Mouse (Mus musculus): ENCODE results near the gene Sept12. TPM values are rescaled to one million over a fixed set of nuclear protein-coding genes. Genes with fewer than 3 reads are reported as not detected.

Gene Sept12
- polyA plus RNA-seq, 1 experiment from 2014 or later: not detected

- 22% methylated on average over 13 of the region's 13 CpGs for WGBS
- H3K4me3 ChIP-seq (ENCODE audit: low read length): peak overlapping the region; percentile 94
- peak overlapping the region; percentile 89 for H3K4me2 ChIP-seq (ENCODE audit: low read depth, low read length)
- H3K27me3 ChIP-seq (replicated peaks; ENCODE audit: control insufficient read depth, insufficient read depth, low read length): no peaks in the 10 kb centered on the region
- H3K4me1 ChIP-seq (ENCODE audit: control insufficient read depth, insufficient read depth, low read length): peaks cover 16% of the 10 kb centered on the region
- H3K9me3 ChIP-seq (ENCODE audit: control insufficient read depth, low read length): no peaks in the 10 kb centered on the region
- H3K27ac ChIP-seq (ENCODE audit: low read length): peak overlapping the region; percentile 70
- peak overlapping the region; percentile 91 for H3K9ac ChIP-seq (ENCODE audit: low read depth, low read length)
- no peaks in the 10 kb centered on the region for H3K36me3 ChIP-seq (ENCODE audit: control insufficient read depth, insufficient read depth, low read length)
- peak; percentile 13 for ATAC-seq
These were observed 32.8 kb downstream of the Sept12 start for GRCm38 (mm10) chr16:4964731-4965391.

DNA sequence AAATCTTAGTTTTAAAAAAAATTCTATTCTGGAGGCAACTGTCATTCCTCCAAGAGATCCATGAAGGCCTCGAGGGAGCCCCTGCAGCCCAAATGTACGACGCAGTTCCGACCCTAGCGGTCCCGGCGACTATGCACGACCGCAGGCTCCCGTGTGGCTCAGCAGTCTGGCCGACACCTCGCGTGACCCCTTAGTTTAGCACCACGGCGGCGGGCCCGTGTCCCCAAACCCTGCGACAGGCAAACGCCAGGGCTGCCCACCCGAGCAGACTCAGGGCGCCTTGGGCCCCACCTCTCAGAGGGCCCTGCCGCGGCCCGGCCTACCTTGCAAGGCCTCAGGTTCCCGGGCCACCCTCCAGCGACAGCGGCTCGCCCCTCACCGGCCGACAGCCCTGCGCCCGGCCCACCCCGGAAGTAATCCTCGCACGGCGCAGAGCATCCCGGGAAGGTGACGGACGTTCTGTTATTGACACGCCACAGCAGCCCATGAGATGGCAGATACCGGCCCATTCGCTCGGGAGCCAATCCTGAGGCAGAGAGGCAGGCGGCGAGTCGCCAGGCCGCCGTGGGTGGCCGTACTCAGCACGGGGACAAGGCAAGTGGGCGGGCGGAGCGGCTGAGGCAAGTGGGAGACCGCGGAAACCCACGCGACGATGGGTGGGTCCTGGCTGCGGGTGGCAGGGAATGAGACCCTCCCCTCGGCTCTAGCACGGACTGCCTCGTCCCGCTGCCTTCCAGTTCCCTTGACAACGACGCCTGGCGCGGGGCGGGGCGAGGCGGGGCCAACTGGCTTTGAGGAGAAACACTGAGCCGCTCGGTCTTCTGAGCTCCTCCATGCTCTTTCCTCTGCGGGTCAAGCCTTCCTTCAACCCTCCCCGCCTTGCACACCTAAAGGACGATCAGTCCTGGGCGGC is 33.6 kb downstream of the Sept12 start, which contains the start of gene Anks3:
TSS of gene Anks3 (minus strand) at position 409 of the 913 bp plus-strand sequence.
- Histone ChIP-seq H3K4me2 (ENCODE audit: low read depth, low read length) (peak within 1 kb of the TSS; percentile 89), H3K36me3 (ENCODE audit: control insufficient read depth, insufficient read depth, low read length) (no peaks in the 10 kb centered on the region), H3K4me1 (ENCODE audit: control insufficient read depth, insufficient read depth, low read length) (peaks cover 16% of the 10 kb centered on the region), H3K27ac (ENCODE audit: low read length) (peak within 1 kb of the TSS; percentile 70), H3K27me3 (replicated peaks; ENCODE audit: control insufficient read depth, insufficient read depth, low read length) (no peaks in the 10 kb centered on the region), H3K4me3 (ENCODE audit: low read length) (peak within 1 kb of the TSS; percentile 94), H3K9ac (ENCODE audit: low read depth, low read length) (peak within 1 kb of the TSS; percentile 91), H3K9me3 (ENCODE audit: control insufficient read depth, low read length) (no peaks in the 10 kb centered on the region)
- WGBS: under 1% methylated on average over 74 of the region's 76 CpGs
- peak; percentile 99 for ATAC-seq

GRCm38 (mm10) chr16:4963346-4963745 is 34.3 kb downstream of the Sept12 start:
- Histone ChIP-seq H3K36me3 (ENCODE audit: control insufficient read depth, insufficient read depth, low read length) (no peaks in the 10 kb centered on the region), H3K9ac (ENCODE audit: low read depth, low read length) (peak overlapping the region; percentile 91), H3K4me3 (ENCODE audit: low read length) (peak overlapping the region; percentile 94), H3K27ac (ENCODE audit: low read length) (no peak overlapping the region), H3K9me3 (ENCODE audit: control insufficient read depth, low read length) (no peaks in the 10 kb centered on the region), H3K27me3 (replicated peaks; ENCODE audit: control insufficient read depth, insufficient read depth, low read length) (no peaks in the 10 kb centered on the region), H3K4me2 (ENCODE audit: low read depth, low read length) (peak overlapping the region; percentile 89), H3K4me1 (ENCODE audit: control insufficient read depth, insufficient read depth, low read length) (peaks cover 16% of the 10 kb centered on the region)
- 38% methylated on average over 9 of the region's 9 CpGs for WGBS
- no peak for ATAC-seq

- H3K9ac ChIP-seq (ENCODE audit: low read depth, low read length): no peak overlapping the region
- H3K4me2 ChIP-seq (ENCODE audit: low read depth, low read length): no peak overlapping the region
- H3K27me3 ChIP-seq (replicated peaks; ENCODE audit: control insufficient read depth, insufficient read depth, low read length): no peaks in the 10 kb centered on the region
- no peak overlapping the region for H3K27ac ChIP-seq (ENCODE audit: low read length)
- ATAC-seq: no peak
- no peaks in the 10 kb centered on the region for H3K36me3 ChIP-seq (ENCODE audit: control insufficient read depth, insufficient read depth, low read length)
- peaks cover 16% of the 10 kb centered on the region for H3K4me1 ChIP-seq (ENCODE audit: control insufficient read depth, insufficient read depth, low read length)
- H3K4me3 ChIP-seq (ENCODE audit: low read length): no peak overlapping the region
- no peaks in the 10 kb centered on the region for H3K9me3 ChIP-seq (ENCODE audit: control insufficient read depth, low read length)
- WGBS: 80% methylated on average over 8 of the region's 8 CpGs
These were observed 37.4 kb downstream of the Sept12 start for GRCm38 (mm10) chr16:4960260-4960659.

DNA sequence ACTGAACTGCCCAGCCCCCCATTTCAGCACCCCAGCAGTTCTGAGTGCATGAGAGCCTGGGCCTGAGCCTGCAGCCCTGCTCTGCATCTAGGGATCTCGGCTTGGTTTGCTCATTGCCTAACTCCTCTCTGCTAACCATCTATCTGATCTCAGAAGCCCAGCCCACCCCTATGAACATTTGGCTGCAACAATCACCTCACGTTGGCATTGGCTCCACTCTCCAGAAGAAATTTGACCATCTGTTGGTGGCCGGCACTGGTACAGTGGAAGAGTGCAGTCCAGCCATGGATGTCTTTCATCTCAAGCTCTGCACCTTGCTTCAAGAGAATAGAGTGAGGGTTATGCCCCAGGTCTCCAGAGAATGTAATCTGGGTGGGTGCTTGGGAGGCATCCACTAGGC is 40.2 kb downstream of the Sept12 start:
- H3K36me3 ChIP-seq (ENCODE audit: control insufficient read depth, insufficient read depth, low read length): peaks cover 4% of the 10 kb centered on the region
- no peaks in the 10 kb centered on the region for H3K9me3 ChIP-seq (ENCODE audit: control insufficient read depth, low read length)
- no peak overlapping the region for H3K9ac ChIP-seq (ENCODE audit: low read depth, low read length)
- no peak for ATAC-seq
- 82% methylated on average over 3 of the region's 3 CpGs for WGBS
- H3K4me2 ChIP-seq (ENCODE audit: low read depth, low read length): no peak overlapping the region
- no peak overlapping the region for H3K27ac ChIP-seq (ENCODE audit: low read length)
- peaks cover 4% of the 10 kb centered on the region; the same call in 1 of the 2 replicates for H3K4me1 ChIP-seq (ENCODE audit: control insufficient read depth, insufficient read depth, low read length)
- no peak overlapping the region for H3K4me3 ChIP-seq (ENCODE audit: low read length)
- no peaks in the 10 kb centered on the region for H3K27me3 ChIP-seq (replicated peaks; ENCODE audit: control insufficient read depth, insufficient read depth, low read length)

- 92% methylated on average over 3 of the region's 3 CpGs for WGBS
- peaks cover 7% of the 10 kb centered on the region for H3K36me3 ChIP-seq (ENCODE audit: control insufficient read depth, insufficient read depth, low read length)
- H3K4me2 ChIP-seq (ENCODE audit: low read depth, low read length): no peak overlapping the region
- H3K27me3 ChIP-seq (replicated peaks; ENCODE audit: control insufficient read depth, insufficient read depth, low read length): no peaks in the 10 kb centered on the region
- no peak overlapping the region for H3K4me3 ChIP-seq (ENCODE audit: low read length)
- no peak for ATAC-seq
- no peaks in the 10 kb centered on the region for H3K9me3 ChIP-seq (ENCODE audit: control insufficient read depth, low read length)
- no peaks in the 10 kb centered on the region for H3K4me1 ChIP-seq (ENCODE audit: control insufficient read depth, insufficient read depth, low read length)
- no peak overlapping the region for H3K27ac ChIP-seq (ENCODE audit: low read length)
- H3K9ac ChIP-seq (ENCODE audit: low read depth, low read length): no peak overlapping the region
These were observed 41.0 kb downstream of the Sept12 start for GRCm38 (mm10) chr16:4956609-4957008.

GRCm38 (mm10) chr16:4947378-4947777 is 50.3 kb downstream of the Sept12 start:
- no peak overlapping the region for H3K4me3 ChIP-seq (ENCODE audit: low read length)
- no peak for ATAC-seq
- H3K4me2 ChIP-seq (ENCODE audit: low read depth, low read length): no peak overlapping the region
- H3K9ac ChIP-seq (ENCODE audit: low read depth, low read length): no peak overlapping the region
- H3K9me3 ChIP-seq (ENCODE audit: control insufficient read depth, low read length): no peaks in the 10 kb centered on the region
- 78% methylated on average over 4 of the region's 4 CpGs for WGBS
- H3K36me3 ChIP-seq (ENCODE audit: control insufficient read depth, insufficient read depth, low read length): peaks cover 15% of the 10 kb centered on the region
- H3K27me3 ChIP-seq (replicated peaks; ENCODE audit: control insufficient read depth, insufficient read depth, low read length): no peaks in the 10 kb centered on the region
- no peaks in the 10 kb centered on the region for H3K4me1 ChIP-seq (ENCODE audit: control insufficient read depth, insufficient read depth, low read length)
- no peak overlapping the region for H3K27ac ChIP-seq (ENCODE audit: low read length)

DNA sequence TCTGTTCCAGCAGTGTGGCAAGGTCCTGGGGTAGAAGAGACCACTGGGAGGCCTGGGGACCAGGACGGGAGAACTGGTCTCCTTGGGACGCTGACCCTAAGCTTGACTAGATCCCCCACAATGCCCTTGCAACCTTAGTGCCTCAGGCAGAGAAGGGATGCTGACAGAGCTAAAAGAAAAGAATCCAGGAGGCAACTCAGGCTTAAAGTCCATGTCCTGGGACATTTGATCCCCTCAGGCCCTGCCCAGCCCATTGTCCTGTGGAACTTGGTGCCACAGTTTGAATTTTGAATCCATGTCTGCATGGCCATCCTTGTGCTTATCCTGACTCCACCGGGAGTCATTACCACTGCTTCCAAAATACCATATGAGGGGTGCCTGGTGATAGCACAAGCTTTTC is 51.5 kb downstream of the Sept12 start:
- WGBS: 90% methylated on average over 3 of the region's 3 CpGs
- H3K4me2 ChIP-seq (ENCODE audit: low read depth, low read length): no peak overlapping the region
- H3K9me3 ChIP-seq (ENCODE audit: control insufficient read depth, low read length): no peaks in the 10 kb centered on the region
- H3K4me3 ChIP-seq (ENCODE audit: low read length): no peak overlapping the region
- no peak overlapping the region for H3K27ac ChIP-seq (ENCODE audit: low read length)
- no peaks in the 10 kb centered on the region for H3K4me1 ChIP-seq (ENCODE audit: control insufficient read depth, insufficient read depth, low read length)
- H3K27me3 ChIP-seq (replicated peaks; ENCODE audit: control insufficient read depth, insufficient read depth, low read length): no peaks in the 10 kb centered on the region
- ATAC-seq: no peak
- peaks cover 12% of the 10 kb centered on the region for H3K36me3 ChIP-seq (ENCODE audit: control insufficient read depth, insufficient read depth, low read length)
- H3K9ac ChIP-seq (ENCODE audit: low read depth, low read length): no peak overlapping the region

- no peak overlapping the region for H3K27ac ChIP-seq (ENCODE audit: low read length)
- no peak for ATAC-seq
- no peaks in the 10 kb centered on the region for H3K4me1 ChIP-seq (ENCODE audit: control insufficient read depth, insufficient read depth, low read length)
- no peak overlapping the region for H3K4me2 ChIP-seq (ENCODE audit: low read depth, low read length)
- H3K9ac ChIP-seq (ENCODE audit: low read depth, low read length): no peak overlapping the region
- H3K4me3 ChIP-seq (ENCODE audit: low read length): no peak overlapping the region
- peaks cover 16% of the 10 kb centered on the region for H3K36me3 ChIP-seq (ENCODE audit: control insufficient read depth, insufficient read depth, low read length)
- H3K9me3 ChIP-seq (ENCODE audit: control insufficient read depth, low read length): no peaks in the 10 kb centered on the region
- WGBS: 72% methylated on average over 4 of the region's 4 CpGs
- H3K27me3 ChIP-seq (replicated peaks; ENCODE audit: control insufficient read depth, insufficient read depth, low read length): no peaks in the 10 kb centered on the region
These were observed 52.2 kb downstream of the Sept12 start for GRCm38 (mm10) chr16:4945415-4945814.
